Mouse (Mus musculus) adrenal gland, adult 2 months (tissue): ENCODE measurements at regions not wholly inside any gene's neighbourhood (a gene's known extent, or its start where the extent isn't known, plus 50 kb on each side); places are given as distances from the start of the nearest gene placed in this dataset.

ENCODE experiments used
- DNase-seq: peaks from one replicate; pipeline ENCODE4 v3.0.0; 2021

DNA sequence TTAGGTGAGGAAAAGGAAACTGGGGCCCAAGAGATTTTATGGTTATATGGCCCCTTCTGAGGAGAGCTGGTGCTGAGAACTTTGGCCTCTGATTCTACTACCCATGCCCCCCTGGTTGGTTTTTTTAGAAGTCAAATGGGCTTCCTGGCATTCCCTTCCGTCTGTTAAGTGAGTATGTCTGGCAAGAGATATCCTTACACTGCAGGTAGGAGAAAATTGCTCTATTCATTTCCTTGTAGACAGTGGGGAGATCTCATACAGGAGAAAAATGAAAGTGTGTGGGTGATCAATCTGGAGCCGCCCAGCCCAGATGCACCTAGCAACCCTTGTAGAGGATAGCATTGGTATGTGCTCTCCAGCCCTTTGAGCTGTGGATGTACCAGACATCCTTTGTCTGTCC lies 418.5 kb downstream of the Adra2a start:
- no peak for DNase-seq

GRCm38 (mm10) chr19:54470034-54470433 lies 426.1 kb downstream of the Adra2a start:
- no peak for DNase-seq

DNA sequence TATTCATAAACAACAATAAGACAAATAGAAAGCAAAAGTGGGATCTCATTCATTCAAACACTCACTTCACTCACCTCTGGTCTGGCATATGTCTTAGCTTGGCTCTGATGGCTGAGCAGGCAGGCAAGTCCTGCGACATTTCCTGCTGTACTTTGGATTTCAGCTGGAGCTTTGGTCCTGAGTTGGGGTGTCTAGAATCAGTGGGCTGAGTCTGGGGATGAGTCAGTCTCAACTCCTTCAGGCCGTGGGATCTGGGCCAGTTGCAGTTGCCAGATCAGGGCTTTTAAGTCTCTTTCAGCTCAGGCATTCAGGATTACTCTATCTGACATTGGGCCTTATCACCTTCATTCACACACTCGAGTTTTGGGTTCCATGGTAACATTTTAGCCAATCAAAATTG lies 454.1 kb downstream of the Adra2a start:
- DNase-seq: peak; percentile 24

DNA sequence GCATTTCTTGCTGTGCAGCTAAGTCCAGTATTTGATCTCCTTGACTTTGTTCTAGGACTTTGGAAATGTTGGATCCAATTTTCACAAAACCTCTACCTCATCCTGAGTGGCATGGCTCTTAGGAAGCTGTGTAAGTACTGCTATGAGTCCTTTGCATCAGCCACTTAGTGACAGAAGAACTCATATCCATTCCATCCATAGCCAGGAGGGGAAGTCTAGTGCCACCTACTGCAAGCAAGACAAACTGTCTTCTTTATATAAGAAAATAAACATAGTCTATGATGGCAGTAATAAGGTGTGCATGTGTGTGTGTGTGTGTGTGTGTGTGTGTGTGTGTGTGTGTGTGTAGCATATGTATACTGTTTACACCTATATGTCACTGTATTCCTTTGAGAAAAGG lies 489.9 kb downstream of the Adra2a start:
- peak; percentile 10 for DNase-seq

DNA sequence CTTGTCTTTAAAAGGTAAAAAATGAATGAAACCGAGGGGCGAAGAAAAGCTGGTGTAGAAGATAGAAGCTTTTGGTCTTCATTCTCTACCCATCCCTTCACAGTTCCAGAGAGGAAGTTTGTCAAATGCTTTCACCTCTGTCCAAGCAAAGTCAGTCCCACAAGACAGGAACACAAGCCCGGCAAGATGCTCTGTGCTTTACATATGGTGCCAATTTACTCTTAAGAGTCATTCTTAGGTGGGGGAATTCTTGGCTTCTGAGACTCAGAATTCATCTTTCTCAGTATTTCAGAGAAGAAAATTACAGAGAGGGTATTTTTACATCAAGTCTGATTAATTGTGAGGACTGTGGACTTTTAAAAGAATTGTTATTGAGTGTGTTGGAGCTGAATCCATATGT lies 511.4 kb downstream of the Adra2a start:
- no peak for DNase-seq

DNA sequence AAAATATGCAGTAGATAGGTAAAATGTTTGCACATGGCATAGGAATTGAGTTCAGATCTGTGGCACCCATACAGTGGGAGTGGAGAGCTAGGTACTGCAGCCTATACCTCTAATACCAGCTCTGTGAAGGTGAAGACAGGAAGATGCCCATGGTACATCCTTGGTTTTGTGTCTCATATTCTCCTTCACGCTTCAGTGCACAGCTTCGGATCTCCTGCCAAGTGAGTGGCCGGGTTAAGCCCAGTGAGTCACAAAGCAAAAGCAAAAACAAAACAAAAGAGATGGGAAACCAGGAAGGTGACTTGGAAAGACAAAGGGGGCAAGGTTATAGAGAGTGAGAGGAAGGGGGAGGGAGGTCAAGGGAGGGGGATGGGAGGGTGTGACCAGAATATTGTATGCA lies 514.0 kb downstream of the Adra2a start:
- peak; percentile 36 for DNase-seq

DNA sequence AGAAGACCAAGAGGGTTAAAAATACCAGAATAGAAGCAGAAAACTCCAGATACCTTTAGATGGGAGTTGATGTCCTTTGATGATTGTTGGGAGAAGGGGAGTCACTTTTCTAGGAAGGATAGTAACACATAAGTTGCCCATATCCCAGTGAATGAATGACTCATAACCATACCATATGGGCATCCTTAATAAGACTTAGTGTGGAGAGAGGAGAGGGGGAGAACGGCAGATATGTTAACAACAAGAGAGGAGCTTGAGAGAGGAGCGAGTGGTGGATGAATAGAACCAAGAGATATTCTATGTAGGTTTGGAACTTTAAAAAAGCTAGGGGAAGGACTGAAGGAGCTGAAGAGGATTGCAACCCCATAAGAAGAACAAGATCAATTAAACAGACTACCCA lies 539.6 kb downstream of the Adra2a start:
- no peak for DNase-seq

- DNase-seq: no peak
Observed at GRCm38 (mm10) chr19:54584687-54585237, 540.8 kb downstream of the Adra2a start.

DNA sequence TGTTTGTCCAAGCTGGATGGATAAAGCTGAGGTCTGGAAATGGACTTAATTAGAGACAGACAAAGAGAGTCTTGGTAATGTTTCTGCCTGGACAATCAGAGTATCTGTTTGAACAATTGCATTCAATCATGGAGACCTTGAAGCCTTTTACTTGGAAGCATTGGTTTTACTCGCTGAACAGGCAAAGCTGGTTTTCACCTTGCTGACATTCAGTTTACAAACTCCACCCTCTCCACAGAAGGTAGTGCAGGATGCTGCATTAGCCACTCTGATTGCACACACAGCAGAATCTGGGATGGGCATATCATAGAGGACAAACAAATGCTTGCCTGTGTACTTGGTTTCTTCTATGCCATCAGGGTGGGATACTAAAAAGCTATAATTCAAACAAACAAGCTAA lies 541.4 kb downstream of the Adra2a start:
- DNase-seq: no peak

- DNase-seq: no peak
Observed at GRCm38 (mm10) chr19:54603345-54603744, 523.7 kb downstream of the Gpam start.

DNA sequence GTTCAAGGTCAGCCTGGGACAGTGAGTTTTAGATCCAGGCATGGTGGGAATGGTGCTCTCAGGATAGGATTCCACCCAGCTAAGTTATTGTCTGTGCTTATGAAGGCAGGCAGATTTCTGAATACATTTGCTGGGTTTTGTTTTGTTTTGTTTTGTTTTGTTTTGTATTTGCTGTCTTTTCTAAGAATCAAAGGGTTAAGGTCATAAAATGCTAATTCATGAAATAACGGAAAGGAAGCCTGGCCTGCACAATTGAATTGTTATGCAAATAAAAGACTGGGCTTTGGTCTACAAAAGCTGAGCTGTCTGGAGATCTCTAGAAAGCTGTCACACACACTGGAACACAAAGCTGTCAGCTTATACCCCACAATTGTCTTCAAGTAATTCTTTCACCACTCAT lies 521.7 kb downstream of the Gpam start:
- DNase-seq: no peak

GRCm38 (mm10) chr19:54616924-54617323 lies 510.1 kb downstream of the Gpam start:
- peak; percentile 26 for DNase-seq
